Mouse (Mus musculus) kidney, adult 2 months (tissue): Measurements from ENCODE around the gene Tanc1.

Source experiments
- CTCF ChIP-seq: fragments of 200-500 bp; conservative IDR thresholded peaks from 2 replicates; pipeline ENCODE4 v1.5.1; 2011; ENCODE audit warnings: low read depth, mild to moderate bottlenecking, control low read depth, low read length, moderate library complexity, mixed read lengths; ENCODE audit not compliant: insufficient read depth, insufficient read length
- POLR2A ChIP-seq: fragments of 200-500 bp; IDR thresholded peaks from one replicate; pipeline ENCODE4 v1.6.1; 2011; ENCODE audit warnings: low read depth, low read length, control low read depth

DNA sequence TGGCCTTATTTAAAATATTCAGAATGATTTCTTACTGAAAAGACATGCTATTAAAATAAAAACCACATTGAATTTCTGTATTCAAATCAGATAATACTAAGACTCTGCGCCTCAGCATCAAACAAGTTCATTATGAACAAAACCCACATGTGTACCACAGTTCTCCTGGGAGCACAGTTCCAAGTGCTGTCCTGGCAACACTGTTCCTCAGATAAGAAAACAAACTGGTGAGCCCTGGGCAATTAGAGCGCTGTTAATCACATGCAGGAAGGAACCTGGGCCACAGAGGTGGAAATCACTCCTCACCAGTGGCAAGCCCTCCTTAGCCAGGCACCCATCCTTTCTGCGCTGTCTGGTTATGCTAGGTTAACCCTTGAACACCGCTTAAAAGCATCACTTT lies 265.5 kb downstream of the Tanc1 start:
- TF ChIP-seq CTCF (no peak), POLR2A (no peak)
